Mouse (Mus musculus): ENCODE data around the gene Tenm4. TPM values are rescaled to one million over a fixed set of nuclear protein-coding genes. Genes with fewer than 3 reads are reported as not detected.
"Not testable (repeated sequence)": the region's sequence is repeated elsewhere in the genome, so short reads cannot be mapped to it uniquely, and the experiment has no call there.

The Tenm4 gene
- polyA plus RNA-seq, 1 experiment from 2014 or later = 41.4 TPM

DNA sequence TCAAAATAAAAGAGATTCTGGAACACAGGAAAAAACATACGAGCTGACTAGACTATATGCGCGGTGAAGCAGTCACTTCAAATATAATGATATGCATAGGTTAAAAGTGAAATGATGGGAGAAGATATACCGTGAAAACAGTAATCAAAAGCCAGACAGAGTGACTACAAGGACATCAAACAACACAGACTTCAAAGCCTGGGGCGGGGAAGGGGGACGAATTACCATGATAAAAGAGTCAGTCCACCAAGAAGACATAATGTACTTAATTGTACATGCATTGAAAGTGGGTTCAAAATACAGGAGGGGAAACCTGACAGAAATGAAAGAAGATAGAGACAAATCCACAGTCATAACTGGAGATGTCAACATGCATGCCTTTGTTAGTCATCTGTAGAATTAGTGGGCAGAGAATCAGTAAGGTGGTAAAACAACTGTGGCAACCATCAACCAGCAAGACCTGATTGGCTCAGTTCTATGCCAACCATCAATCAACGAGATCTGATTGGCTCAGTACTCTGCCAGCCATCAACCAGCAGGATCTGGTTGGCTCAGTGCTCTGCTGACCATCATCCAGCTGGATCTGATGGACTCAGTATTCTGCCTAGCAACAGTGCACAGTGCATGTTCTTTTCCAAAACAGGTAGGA is 749.5 kb downstream of the Tenm4 start:
- Histone ChIP-seq H3K27me3 (ENCODE audit: control insufficient read depth, insufficient read depth, low read depth, low read length) (no peaks in the 10 kb centered on the region), H3K36me3 (ENCODE audit: control insufficient read depth, insufficient read depth, low read length) (no peaks in the 10 kb centered on the region), H3K27ac (ENCODE audit: low read length) (no peak overlapping the region), H3K4me2 (ENCODE audit: low read length) (no peak overlapping the region), H3K4me3 (ENCODE audit: low read depth, low read length) (no peak overlapping the region), H3K9ac (ENCODE audit: low read depth, low read length) (no peak overlapping the region), H3K9me3 (replicated peaks; ENCODE audit: control insufficient read depth, low read length, poor library complexity, severe bottlenecking) (no peaks in the 10 kb centered on the region), H3K4me1 (ENCODE audit: control insufficient read depth, insufficient read depth, low read length) (peaks cover 3% of the 10 kb centered on the region)
- 35% methylated on average over 7 of the region's 7 CpGs for WGBS
- peak; percentile 68; the same call in 1 of the 2 replicates for ATAC-seq

DNA sequence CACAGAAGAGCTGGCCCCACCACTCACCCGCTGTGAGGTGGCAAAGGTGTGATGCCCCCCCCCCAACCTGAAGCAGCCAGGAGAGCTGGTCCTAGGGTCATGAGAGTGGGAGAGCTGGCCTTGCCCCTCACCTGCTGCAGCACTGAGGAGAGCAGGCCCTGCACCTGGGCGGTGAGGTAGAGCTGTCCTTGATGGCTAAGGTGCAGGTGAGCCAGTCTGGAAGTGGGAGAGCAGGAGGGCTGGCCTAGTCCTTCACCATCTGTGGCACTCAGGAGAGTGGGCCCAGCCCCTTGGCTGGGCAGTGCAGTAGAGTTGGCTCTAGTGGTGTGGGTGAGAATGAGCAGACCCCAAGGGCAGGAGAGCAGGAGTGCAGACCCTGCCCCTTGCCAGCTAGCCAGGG is 751.9 kb downstream of the Tenm4 start:
- Histone ChIP-seq H3K4me3 (ENCODE audit: low read depth, low read length) (no peak overlapping the region), H3K27ac (ENCODE audit: low read length) (no peak overlapping the region), H3K9me3 (replicated peaks; ENCODE audit: control insufficient read depth, low read length, poor library complexity, severe bottlenecking) (no peaks in the 10 kb centered on the region), H3K27me3 (ENCODE audit: control insufficient read depth, insufficient read depth, low read depth, low read length) (no peaks in the 10 kb centered on the region), H3K4me1 (ENCODE audit: control insufficient read depth, insufficient read depth, low read length) (peaks cover 5% of the 10 kb centered on the region), H3K36me3 (ENCODE audit: control insufficient read depth, insufficient read depth, low read length) (no peaks in the 10 kb centered on the region), H3K9ac (ENCODE audit: low read depth, low read length) (no peak overlapping the region), H3K4me2 (ENCODE audit: low read length) (no peak overlapping the region)
- WGBS = 100% methylated on average over 2 of the region's 2 CpGs
- 0 out of 2 replicates have a peak, but pooled peaks have one; percentile 21 for ATAC-seq

DNA sequence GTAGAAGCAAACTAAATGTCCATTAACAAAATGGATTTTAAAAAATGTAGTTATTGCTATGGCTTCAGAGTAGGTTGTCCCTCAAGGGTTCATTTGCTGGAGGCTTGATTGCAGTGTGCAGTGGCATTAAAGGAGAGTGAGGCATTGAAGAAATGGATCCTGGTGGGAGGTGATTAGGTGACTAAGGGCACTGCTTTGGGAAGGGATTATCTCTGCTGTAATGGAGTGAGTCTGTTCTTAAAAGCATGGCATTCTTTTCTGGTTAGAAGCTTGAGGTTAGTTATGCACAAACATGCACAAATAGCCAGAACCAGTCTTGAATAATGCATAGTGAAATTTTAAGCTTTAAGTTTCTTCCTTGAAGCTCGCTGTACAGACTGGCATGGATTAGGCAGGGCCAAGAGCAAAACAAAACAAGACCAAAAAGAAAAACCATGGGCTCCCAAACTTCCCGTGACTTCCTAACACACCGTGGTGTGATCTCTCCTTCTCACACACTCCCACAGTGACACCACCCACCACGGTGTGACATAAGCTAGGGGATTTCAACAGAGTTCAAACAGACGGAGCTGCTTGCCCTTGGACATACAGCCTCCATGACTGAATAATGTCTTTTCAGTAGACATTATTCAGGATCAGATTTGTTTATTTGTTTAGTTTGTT is 772.8 kb downstream of the Tenm4 start:
- Histone ChIP-seq H3K27ac (ENCODE audit: low read length) (no peak overlapping the region; the same call in 1 of the 2 replicates), H3K36me3 (ENCODE audit: control insufficient read depth, insufficient read depth, low read length) (no peaks in the 10 kb centered on the region), H3K4me2 (ENCODE audit: low read length) (no peak overlapping the region), H3K27me3 (ENCODE audit: control insufficient read depth, insufficient read depth, low read depth, low read length) (no peaks in the 10 kb centered on the region), H3K9me3 (replicated peaks; ENCODE audit: control insufficient read depth, low read length, poor library complexity, severe bottlenecking) (no peaks in the 10 kb centered on the region), H3K9ac (ENCODE audit: low read depth, low read length) (no peak overlapping the region), H3K4me3 (ENCODE audit: low read depth, low read length) (no peak overlapping the region), H3K4me1 (ENCODE audit: control insufficient read depth, insufficient read depth, low read length) (0 out of 2 replicates have a peak, but pooled peaks cover 4% of the 10 kb centered on the region)
- 22% methylated on average over 5 of the region's 5 CpGs for WGBS
- ATAC-seq = no peak

DNA sequence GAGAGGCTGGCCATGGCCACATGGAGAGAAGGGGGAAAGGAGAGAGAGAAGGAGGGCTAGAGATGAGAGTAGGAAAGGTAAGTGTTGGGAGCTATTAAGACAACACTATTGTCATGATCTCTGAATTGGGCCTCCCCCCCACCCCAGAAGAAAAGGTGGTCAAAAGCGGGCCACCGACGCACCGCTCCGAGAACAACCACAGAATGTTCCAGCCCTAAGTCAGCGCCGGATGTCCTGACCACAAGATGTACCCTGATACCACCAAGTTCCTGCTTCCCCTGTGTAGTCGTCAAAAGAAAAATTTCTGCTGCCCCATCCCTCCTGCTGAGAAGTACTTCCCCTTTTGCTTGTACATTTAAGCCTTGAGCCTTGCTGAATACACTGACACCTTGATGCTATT is 775.5 kb downstream of the Tenm4 start:
- H3K4me2 ChIP-seq (ENCODE audit: low read length); H3K9ac ChIP-seq (ENCODE audit: low read depth, low read length); H3K4me3 ChIP-seq (ENCODE audit: low read depth, low read length); H3K9me3 ChIP-seq (replicated peaks; ENCODE audit: control insufficient read depth, low read length, poor library complexity, severe bottlenecking); H3K27ac ChIP-seq (ENCODE audit: low read length); H3K4me1 ChIP-seq (ENCODE audit: control insufficient read depth, insufficient read depth, low read length); H3K27me3 ChIP-seq (ENCODE audit: control insufficient read depth, insufficient read depth, low read depth, low read length); H3K36me3 ChIP-seq (ENCODE audit: control insufficient read depth, insufficient read depth, low read length); ATAC-seq: not testable (repeated sequence)
- 89% methylated on average over 8 of the region's 8 CpGs for WGBS

DNA sequence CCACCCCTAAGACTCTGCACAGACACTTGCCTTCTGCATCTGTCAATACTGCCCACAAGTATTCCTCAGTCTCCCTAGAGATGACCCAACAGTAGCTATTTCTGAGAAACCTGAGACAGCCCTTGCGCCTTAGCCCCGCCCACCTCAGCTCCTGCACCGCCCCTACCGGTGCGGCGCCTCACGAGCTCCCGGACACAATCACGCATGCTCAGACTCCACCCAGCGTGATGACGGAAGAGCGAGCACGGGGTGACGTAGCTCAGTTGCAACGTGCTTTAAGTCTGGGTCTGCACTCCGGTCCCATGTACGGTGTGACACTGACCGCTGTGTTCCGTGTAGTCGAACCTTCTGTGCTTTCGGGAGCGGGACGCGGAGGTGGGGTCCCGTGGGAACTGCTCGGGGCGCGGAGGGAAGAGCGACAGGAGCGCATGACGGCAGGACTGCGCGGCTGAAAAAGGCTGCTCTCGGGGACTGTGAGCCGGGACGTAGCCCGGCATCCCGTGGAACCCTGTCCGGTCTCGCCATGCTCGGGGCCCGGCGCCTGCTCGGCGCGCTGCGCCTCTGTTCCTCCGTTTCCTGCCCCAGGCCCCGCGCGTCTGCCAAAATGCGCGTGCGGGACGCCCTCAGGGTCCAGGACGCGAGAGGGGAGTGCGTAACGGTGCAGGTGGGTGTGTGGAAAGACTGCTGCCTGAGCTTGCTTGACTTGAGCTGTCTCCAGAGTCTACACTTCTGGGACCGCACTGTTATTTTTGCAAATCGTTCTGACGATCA is 780.4 kb downstream of the Tenm4 start, which contains the start of gene Nars2:
Nars2 (plus strand) TSS at position 225 of the 771 bp plus-strand sequence.
- H3K9ac ChIP-seq (ENCODE audit: low read depth, low read length) = peak within 1 kb of the TSS; percentile 80
- peak within 1 kb of the TSS; percentile 88 for H3K27ac ChIP-seq (ENCODE audit: low read length)
- H3K9me3 ChIP-seq (replicated peaks; ENCODE audit: control insufficient read depth, low read length, poor library complexity, severe bottlenecking) = no peaks in the 10 kb centered on the region
- H3K4me1 ChIP-seq (ENCODE audit: control insufficient read depth, insufficient read depth, low read length) = peaks cover 9% of the 10 kb centered on the region
- WGBS = under 1% methylated on average over 62 of the region's 62 CpGs
- no peaks in the 10 kb centered on the region for H3K36me3 ChIP-seq (ENCODE audit: control insufficient read depth, insufficient read depth, low read length)
- ATAC-seq = peak; percentile 100
- peak within 1 kb of the TSS; percentile 89 for H3K4me2 ChIP-seq (ENCODE audit: low read length)
- H3K27me3 ChIP-seq (ENCODE audit: control insufficient read depth, insufficient read depth, low read depth, low read length) = no peaks in the 10 kb centered on the region
- H3K4me3 ChIP-seq (ENCODE audit: low read depth, low read length) = peak within 1 kb of the TSS; percentile 80

DNA sequence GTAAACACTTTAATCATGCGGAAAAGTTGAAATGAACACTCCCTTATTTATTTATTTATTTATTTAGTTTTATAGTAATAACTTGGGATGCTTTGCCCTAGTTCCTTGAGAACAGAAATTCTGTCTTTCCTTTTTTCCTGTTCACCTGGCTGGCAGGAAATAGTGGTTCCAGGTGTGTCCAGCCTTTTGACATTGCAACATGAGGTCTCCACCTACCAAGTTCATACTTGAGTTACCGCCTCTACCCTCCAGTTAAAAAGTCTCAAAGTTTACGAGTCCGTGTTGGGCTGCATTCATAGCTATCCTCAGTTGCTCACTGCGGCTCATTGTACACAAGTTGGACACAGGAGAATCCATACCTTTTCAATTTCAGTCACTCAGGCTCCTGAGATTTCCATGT is 781.0 kb downstream of the Tenm4 start:
- Histone ChIP-seq H3K9ac (ENCODE audit: low read depth, low read length) (peak overlapping the region; percentile 80), H3K4me3 (ENCODE audit: low read depth, low read length) (peak overlapping the region; percentile 80), H3K9me3 (replicated peaks; ENCODE audit: control insufficient read depth, low read length, poor library complexity, severe bottlenecking) (no peaks in the 10 kb centered on the region), H3K4me1 (ENCODE audit: control insufficient read depth, insufficient read depth, low read length) (peaks cover 9% of the 10 kb centered on the region), H3K27me3 (ENCODE audit: control insufficient read depth, insufficient read depth, low read depth, low read length) (no peaks in the 10 kb centered on the region), H3K27ac (ENCODE audit: low read length) (no peak overlapping the region), H3K4me2 (ENCODE audit: low read length) (peak overlapping the region; percentile 89), H3K36me3 (ENCODE audit: control insufficient read depth, insufficient read depth, low read length) (peaks cover under 1% of the 10 kb centered on the region)
- 42% methylated on average over 5 of the region's 5 CpGs for WGBS
- ATAC-seq = no peak

DNA sequence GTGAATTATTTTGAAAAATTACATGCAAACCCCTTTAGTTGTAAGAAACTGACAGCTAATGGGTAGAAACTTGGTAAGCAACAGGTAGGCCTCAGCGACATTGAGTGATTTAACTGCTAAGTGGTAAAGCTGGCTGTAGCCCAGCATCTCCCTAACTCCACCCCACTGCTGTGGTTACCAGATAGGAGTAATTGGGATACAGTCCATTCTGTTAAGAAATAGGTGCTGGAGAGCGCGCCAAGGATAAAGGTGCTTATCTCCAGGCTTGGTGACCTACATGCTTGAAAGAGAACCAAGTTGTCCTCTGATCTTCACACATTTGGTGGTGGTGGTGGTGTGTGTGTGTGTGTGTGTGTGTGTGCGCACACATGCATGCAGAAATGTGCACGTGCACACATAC is 788.1 kb downstream of the Tenm4 start:
- Histone ChIP-seq H3K4me2 (ENCODE audit: low read length) (no peak overlapping the region), H3K36me3 (ENCODE audit: control insufficient read depth, insufficient read depth, low read length) (peaks cover 3% of the 10 kb centered on the region), H3K4me3 (ENCODE audit: low read depth, low read length) (no peak overlapping the region), H3K4me1 (ENCODE audit: control insufficient read depth, insufficient read depth, low read length) (no peaks in the 10 kb centered on the region), H3K27me3 (ENCODE audit: control insufficient read depth, insufficient read depth, low read depth, low read length) (no peaks in the 10 kb centered on the region), H3K9me3 (replicated peaks; ENCODE audit: control insufficient read depth, low read length, poor library complexity, severe bottlenecking) (no peaks in the 10 kb centered on the region), H3K27ac (ENCODE audit: low read length) (no peak overlapping the region), H3K9ac (ENCODE audit: low read depth, low read length) (no peak overlapping the region)
- ATAC-seq = no peak
- WGBS = 98% methylated on average over 5 of the region's 5 CpGs
